Mouse (Mus musculus) yolk sac, embryonic 10.5 days (tissue): ENCODE results near the gene Fam184a.

Source experiments
- DNase-seq: peaks from one replicate; pipeline ENCODE4 v3.0.0-alpha.2; 2017; ENCODE audit warnings: low spot score

Gene Fam184a

DNA sequence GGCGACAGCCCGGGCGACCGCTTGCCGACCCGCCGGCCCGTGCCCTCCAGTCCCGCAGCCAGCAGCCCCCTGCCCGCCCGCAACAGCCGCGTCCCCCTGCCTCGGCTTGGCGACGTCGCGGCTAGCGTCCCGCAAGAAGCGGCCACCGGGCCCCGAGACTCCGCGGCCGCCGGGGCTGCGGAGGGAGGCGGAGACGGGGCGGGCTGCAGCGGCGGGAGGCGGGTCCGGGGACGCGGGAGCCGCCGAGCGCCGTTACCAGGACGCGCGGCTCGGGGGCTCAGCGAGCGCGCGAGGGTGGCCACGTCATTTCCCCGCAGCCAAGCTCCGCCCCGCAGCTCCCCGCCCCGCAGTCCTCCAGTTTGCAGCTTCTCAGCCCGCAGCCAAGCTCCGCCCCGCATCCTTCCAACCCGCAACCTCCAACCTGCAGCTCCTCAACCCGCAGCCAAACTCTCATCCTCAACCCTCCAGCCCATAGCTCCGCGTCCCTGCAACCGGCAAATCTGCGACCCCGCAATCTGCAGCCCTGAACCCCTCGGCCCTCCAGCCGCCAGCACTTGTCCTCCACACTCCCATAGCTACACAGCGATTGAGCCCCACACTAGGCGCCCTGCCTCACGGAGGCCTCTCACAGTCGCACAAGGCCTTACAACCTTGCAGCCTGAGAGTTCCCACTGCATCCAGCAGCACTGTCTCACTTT lies at the start of gene Fam184a:
Fam184a (minus strand) TSS at position 169 of the 698 bp plus-strand sequence.
- DNase-seq, result peak; percentile 29

DNA sequence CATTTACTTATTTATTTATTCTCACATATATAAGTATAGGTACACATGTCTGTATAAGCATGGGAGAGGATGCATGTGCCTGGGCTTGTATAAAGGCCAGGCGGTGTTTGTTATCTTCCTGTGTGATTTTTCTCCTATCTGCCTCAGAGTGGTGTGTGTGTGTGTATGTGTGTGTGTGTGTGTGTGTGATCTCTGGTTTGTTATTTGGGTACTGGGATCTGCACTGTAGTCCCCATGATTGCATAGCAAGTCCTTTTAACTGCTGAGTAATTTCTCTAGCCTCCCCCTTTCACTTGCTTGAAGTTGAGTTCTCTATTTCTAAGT lies 45.3 kb upstream of the Fam184a start:
- no peak for DNase-seq

DNA sequence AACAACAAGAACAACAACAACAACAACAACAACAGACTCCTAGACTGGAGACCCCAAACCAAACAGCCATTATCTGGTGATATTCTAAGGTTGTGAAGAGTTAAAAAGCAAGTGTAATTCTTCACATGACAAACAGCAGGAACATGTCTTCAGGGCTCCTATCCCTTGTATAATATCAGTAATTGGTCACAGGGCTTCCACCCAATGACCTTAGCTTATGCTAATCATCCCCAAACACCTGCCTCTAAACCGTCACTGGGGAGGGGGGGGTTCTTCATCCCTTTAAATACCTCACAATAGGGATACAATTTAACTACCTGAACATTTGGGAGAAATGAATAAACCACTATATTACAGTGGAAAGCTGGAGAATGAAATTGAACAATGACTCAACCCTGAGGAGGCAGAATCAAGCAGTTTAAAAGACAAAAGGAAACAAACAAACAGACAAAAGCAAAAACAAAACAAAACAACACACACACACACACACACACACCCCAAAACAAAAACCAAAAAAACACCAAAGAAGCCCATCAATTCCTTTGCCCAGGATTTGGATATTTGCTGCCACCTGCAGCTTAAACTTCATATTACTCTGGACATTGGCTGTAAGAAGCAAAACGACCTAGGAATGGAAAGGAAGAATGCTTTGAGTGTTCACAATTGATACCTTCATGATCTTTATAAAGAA lies 44.8 kb upstream of the Fam184a start:
- no peak for DNase-seq

DNA sequence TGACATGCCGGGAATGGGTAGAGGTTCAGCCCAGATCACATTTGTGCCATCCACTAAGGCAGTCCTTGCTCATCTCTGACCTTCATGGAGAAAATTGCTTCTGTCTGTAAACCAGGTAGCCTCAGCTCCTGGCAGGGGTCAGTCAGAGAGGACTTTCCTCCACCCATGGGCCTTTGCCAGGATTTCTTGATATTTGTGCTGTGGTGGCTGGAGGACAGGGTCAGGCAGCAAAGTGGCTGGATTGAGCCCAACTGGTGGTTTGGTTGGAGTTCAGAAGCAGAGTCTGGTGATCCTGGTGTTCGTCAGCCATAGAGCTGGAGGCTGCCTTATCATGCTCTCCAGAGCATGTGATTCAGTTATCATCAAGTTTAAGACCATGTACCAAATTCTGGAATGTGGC lies 40.4 kb upstream of the Fam184a start:
- DNase-seq, result no peak

DNA sequence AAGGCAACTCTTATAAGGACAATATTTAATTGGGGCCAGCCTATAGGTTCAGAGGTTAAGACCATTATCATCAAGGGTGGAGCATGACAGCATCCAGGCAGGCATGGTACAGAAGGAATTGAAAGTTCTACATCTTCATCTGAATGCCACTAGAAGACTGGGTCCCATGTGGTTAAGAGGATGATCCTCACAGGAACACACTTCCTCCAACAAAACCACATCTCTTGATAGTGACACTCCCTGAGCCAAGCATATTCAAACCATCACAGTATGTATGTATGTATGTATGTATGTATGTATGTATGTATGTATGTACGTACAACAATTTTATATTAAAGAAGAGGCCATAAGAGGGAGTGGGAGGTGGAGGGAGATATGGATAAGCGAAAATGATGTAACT lies 25.7 kb upstream of the Fam184a start:
- no peak for DNase-seq

DNA sequence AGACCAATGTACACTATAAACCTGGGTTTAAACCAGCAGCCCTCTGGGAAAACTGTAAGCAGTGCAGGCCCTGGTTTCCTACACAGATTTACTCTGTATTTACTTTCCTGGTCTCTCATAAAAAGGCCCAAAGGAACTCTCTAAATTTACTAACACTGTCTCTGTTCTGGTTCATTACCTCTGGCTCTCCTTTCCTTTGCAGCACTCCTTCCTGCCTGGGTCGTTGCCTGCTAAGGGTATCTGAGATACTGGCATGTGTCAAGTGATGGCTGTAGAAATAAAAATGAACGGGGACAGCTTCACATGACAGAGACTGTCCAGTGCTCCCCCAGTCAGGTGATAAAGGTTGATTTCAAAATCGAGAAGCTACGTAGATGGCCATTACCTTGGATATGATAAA lies 21.8 kb upstream of the Fam184a start:
- DNase-seq, result no peak

DNA sequence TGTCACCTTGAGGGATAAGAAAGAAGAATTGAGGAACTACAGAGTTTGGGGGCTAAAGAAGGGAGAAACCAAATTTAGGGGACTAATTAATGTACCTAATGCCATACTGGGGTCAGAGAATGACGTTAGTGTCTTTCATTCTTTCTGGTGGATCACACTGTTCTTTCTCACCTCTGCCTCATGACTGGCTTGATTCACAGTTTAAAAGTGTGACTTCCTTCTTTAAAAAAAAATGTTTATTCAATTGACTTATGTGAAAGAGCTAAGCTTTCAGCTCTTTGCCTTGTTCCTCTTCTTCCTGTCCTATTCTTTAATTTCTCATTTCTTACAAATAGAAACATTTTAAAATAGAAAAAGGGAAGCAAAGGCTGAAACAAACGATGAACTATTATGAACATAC lies 20.6 kb upstream of the Fam184a start:
- no peak for DNase-seq

DNA sequence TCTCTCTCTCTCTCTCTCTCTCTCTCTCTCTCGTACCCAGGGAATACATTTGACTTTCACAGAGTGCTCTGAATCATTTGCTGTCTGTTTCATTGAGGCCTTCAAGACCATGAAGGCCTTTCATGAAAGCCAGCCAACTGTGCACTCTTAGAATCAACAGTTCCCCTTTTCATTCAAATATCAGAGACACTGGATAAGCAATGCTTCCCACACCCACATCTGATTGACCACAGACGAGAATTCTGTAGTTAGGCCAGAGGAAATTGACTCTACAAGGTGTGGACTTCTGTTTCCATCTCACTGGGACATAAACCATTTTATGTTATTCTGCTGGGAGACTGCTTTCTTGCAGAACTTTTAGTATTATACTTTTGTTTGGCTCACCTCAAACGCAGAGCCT lies 17.8 kb upstream of the Fam184a start:
- DNase-seq, result no peak

DNA sequence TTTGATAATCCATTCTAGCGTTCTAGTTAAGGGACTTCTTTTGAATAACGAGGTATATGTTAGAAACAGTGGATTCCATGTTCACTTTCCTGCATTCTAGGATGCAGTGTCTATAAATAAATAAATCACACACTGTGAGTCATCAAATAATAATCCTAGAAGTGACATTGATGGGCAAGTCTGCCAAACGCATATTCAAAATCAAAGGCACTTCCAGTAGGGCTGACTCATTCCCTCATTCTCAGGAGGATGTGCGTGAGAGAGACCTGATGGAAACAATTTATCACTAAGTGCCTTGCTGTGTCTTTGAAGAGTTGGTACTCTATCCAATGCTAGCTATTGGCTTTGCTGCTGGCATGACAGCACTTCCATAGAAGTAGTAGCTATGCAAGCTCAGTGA lies 14.5 kb upstream of the Fam184a start:
- DNase-seq, result no peak

DNA sequence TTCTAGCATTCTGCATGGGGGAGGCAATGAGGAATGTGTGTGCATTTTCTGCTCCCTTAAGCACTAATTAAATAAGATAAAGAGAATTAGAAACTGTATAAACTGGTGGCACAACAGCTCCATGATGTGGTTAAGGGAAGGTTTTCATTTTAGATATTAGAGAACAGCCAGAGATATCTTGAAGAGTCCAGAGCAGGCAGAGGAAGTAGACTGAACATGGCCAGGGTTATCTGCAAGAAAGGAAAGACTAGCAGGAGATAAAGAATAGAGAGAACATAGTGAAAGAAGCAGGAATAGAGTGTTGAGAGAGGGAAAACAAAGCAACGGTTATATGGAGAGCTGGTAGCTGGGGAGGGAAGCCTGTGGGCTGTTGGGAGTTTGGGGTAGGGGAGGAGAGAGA lies 1.8 kb upstream of the Fam184a start:
- DNase-seq, result no peak

DNA sequence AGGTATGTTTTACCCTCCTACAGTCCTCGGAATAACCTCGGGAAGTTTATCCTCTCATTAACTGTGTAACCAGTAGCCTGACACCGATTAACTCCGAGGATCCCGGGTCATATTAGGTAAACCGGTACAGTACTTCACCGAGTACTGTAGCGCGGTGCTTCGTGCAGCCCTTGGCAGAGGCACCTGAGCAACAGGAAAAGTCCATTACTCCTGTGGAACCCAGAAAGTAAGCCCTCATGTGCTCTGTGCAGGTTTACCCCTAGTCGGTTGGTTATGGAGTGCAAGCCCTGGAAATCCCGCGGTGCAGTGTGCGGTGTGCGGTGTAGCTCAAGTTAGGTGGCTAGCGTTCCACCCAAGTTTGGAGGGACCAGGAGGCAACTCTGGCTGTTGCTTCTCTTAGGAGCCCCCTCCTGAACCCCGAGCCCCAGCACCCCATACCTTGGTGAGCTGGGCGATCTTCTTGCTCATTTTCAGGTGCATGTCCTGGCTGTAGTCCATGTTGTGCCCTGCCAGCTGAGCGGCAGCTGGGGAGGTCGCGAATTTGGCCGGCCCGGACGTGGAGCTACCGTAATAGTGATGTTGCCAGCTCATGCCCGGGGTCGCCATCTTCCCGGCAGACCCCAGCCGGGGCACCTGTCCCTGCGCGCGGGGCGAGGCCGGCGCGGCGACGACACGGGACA lies 508 bp downstream of the Fam184a start:
- peak; percentile 5 for DNase-seq

DNA sequence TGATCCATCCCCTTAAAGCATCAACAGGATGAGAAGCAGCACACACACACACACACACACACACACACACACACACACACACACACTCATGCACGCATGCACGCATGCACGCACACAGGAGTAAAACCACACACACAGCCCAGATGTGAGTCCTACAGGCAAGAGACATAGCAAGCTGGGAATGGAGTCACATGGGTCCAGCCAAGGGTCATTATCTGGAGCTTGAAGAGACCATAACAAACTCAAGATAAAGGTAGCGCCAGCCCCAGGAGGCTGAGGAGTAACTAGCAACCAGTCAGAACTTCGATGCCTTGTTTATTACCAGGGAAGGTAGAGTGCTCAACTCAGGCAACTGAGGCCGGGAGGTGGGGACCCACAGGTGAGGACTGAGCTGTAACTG lies 4.9 kb downstream of the Fam184a start:
- no peak for DNase-seq

DNA sequence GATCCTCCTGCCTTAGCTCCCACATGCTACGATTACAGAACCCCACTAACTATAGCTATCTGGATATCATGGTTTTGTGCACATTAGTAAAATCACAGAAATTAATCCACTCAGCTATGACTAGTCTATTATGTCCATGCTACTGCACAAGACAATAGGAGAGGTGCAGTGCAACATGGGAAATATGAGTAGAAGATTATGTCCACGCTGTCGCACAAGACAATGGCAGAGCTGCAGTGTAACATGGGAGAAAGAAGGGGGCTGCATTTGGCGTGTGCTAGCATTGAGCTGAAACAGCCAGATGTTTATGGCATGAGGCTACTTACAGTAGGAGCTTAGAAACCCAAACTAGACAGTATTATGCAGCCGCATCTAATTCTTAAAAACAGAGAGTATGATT lies 8.0 kb downstream of the Fam184a start:
- DNase-seq, result no peak

DNA sequence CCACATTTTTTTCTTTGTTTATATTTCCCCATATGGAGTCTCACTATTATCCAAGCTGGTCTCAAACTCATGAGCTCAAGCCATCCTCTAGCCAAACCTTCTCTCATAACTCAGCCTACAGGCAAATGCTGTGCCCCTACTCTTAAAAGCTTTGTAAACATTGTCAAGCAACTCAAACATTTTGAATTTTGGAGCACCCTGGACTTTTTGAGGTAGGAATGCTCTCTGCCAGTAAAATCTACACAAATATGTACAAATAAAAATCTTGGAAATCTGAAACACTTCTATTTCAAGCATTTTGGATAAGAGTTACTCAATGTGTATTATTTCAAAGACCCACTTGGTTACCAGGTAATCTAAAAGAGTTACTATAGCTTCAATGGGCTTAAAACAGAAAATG lies 10.9 kb downstream of the Fam184a start:
- no peak for DNase-seq

DNA sequence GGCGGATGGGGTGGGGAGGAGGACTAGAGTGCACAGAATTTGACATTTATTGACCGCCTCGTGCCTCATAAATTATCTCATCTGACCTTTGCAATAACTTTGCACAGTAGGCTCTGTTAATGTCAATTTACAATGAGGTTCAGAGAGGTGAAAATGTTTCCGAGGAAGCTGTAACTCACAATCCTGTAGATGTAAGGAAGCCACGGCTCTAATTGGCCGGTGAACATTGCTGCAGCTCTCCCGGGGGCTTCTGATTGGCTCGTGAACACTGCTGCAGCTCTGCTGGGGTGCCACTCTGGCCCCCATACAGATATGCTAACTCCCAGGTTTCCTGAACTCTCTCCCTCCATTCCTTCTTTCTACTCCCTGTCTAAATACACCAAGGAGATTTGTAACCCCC lies 12.1 kb downstream of the Fam184a start:
- DNase-seq, result no peak

DNA sequence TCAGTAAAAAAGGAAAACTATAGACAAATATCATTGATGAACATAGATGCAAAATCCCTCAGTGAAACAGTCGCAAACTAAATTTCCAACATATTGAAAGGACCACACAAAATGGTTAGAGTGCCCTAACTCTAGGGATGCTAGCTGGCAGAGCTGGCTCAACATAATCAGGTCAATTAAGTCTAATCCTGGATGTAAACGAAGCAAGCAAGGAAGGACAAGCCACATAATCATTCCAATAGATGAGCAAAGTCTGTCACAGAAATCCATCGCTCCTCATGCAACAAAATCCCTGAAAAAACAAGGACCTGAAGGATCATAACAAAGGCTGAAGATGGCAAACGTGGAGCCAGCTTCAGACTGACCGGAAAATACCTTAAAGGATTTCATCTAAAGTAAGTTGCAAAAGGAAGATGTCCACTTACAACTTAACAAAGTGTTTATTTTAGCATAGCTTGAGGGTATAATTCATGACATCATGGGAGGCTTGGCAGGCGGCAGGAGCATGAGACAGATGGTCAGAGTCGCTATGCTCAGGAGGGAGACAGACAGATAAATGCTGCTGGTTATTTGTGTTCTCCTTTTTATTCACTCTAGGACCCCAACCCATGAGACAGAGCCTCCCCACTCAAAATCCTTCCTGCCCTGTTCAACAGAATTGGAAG lies 15.6 kb downstream of the Fam184a start:
- no peak for DNase-seq

DNA sequence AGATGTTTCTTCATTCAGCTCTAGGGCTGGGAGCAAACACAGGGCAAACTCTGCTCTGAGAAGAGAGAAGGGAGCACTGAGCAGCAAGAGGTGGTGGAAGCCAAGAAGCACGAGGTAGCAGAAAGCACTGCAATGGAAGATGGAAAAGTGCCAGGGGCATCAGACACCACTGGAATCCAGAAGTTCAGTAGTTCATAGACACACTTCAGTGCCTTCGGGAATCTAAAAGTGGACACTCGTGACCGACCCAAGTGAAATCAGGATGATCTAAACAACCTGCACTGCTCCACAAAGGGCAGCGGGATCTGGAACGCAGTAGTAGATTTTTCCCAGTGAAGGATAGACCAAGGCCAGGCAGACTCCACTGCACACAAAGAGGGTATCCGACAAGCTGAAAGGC lies 18.6 kb downstream of the Fam184a start:
- DNase-seq, result no peak

DNA sequence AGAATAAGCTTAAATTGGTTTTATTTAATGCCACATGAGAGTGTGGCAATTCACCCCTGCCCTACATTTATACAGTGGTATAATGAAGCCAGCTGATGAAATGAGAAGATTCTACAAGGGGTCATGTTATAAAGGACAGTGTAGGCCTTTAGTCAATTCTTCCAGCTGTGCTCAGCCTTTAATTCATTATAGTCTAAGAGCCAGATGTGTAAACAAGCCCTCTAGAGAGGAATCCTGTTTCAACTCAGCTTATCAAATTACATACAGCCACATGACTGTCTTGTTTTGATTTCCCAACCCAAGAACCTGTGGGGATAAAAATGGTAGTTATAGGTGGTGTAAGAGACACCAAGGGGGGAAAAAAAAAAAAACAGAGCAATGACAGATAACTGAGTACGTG lies 22.0 kb downstream of the Fam184a start:
- DNase-seq, result no peak

DNA sequence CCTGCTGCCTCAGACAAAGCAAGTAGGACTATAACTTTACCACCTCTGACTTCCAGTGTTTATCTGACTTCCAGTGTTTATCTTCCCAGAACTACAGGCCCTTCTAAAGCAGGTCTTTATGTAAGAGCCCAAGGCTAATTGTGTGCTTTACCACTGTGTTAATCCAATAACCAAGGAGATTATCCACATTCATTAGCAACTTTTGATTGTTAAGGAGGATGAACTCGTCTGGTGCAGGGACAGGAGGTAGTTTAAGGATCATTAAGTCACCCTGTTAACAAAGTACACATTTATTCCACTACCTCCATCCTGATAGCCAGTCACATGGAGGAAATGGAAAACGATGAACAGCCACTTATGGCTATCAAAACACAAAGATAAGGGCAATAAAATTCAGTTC lies 25.6 kb downstream of the Fam184a start:
- DNase-seq, result no peak

DNA sequence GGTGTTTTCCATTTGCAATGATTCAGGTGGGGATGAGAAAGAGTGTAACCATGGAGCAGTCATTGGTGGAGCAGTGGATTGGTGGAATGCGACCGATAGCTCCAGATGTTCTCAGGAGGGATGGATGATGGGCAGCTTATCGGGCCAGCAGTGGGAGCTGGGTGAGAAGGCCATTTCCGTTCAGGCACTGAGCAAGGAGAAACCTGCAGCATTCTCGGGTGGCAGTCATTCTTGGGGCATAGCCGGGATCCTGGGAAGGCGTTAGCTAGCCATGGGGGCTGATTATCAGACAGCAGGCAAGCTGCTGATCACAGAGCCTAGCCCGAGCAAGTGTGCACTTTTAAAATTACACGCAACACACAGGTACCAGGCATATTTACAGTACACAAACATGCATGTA lies 46.4 kb downstream of the Fam184a start:
- DNase-seq, result no peak

DNA sequence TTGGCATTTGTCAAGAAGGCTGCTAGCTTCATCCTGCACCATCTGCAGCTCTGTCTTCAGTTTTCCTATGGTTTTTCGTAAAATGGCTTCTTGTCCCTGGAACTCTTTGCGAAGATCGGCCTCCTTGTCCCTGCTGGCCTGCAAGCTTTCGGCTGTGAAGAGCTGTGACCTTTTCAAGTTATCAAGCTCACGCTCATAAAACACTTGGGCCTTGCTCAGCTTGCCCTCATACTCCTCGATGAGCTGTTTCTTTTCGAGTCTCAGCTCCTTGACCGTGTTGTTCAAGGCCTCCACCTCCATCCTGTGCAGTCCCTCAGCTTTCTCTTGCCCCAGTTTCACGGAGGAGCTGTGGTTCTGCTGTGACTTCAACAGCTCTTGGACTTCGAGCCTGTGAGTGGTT lies 52.4 kb downstream of the Fam184a start:
- DNase-seq, result no peak

DNA sequence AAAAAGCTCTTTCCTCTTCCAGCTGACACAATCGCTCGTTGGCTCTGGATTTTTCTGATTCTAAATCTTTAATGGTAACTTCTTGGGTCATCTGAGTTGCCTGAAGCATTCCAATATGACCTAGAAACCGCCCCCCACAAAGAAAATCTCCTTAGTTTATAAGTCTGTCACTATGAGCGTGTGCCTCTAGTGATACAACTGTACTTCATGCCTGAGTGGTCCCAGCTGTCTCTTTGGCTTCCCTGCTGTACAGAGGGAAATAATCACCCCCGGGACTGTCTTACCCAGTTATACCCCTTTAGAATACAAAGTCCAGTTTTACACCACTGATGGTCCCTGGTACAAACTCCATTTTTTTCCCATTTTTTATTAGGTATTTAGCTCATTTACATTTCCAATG lies 56.2 kb downstream of the Fam184a start:
- no peak for DNase-seq

DNA sequence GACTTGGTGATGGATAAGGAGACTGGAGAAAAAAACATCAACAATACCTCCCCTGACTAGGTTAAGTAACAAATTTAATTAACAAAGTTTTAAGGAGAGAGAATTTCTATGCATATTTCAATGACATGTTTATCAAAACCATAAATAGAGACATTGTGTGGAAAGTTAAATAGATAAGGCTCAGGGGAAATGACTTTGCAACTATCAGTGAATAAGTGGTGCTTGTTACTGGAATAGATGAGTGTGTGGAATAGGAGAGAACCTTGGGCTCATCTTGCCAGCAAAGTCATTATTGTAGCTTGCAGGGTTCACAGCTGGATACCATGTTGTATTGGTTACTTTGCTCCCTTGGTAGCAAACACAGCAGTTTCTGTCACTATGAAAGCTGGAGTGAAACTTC lies 59.7 kb downstream of the Fam184a start:
- DNase-seq, result no peak
